Mouse (Mus musculus): ENCODE measurements around the gene Ap2s1. TPM values are rescaled to one million over a fixed set of nuclear protein-coding genes. Genes with fewer than 3 reads are reported as not detected.
A peak's percentile ranks its signal among the peaks of the same experiment; 100 is the strongest.

The Ap2s1 gene
- polyA plus RNA-seq, 1 experiment from 2014 or later, result 270 TPM

DNA sequence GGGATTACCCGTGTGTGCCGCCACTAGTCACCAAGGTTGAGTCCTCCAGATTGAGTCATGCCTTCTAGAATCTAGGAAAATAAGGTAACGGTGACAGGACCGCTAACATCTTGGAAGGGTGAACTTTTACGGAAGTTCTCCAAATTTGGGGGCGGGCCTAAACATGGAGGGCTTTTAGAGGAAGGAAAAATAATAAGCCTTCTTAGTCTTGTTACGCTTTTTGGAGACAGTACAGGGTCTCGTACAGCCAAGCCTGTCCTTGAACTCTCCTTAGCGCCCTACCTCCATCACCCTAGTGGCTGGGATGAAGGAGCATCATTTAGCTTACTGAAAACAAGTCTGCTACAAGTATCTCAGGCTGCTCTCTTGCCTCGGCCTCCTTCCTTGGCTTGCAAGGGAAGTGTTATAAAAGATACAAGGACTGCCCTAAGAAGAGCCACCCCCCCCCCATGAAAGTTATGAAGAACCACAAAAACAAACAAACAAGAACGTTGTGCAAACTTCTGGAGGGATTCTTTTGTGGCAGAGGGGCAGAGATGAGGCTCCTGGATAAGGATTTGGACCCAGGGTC, 44.4 kb downstream of the Ap2s1 start:
- Histone ChIP-seq H3K27ac (ENCODE audit: low read depth, low read length) (no peak overlapping the region), H3K4me3 (ENCODE audit: low read length) (peak overlapping the region; percentile 62), H3K36me3 (ENCODE audit: control insufficient read depth, insufficient read depth, low read length) (peaks cover 7% of the 10 kb centered on the region; the same call in 1 of the 2 replicates), H3K4me2 (replicated peaks; ENCODE audit: low read depth, low read length) (peak overlapping the region; percentile 88), H3K9ac (ENCODE audit: low read depth, low read length) (peak overlapping the region; percentile 77), H3K4me1 (ENCODE audit: control insufficient read depth, insufficient read depth, low read length) (peaks cover 22% of the 10 kb centered on the region), H3K9me3 (ENCODE audit: control insufficient read depth, low read length) (no peaks in the 10 kb centered on the region), H3K27me3 (ENCODE audit: control insufficient read depth, insufficient read depth, low read length) (no peaks in the 10 kb centered on the region)
- WGBS, result 5% methylated on average over 11 of the region's 11 CpGs
- no peak for ATAC-seq (ENCODE audit: low FRiP score, low TSS enrichment)

- H3K4me3 ChIP-seq (ENCODE audit: low read length), result peak overlapping the region; percentile 62
- H3K36me3 ChIP-seq (ENCODE audit: control insufficient read depth, insufficient read depth, low read length), result peaks cover 7% of the 10 kb centered on the region; the same call in 1 of the 2 replicates
- H3K9me3 ChIP-seq (ENCODE audit: control insufficient read depth, low read length), result no peaks in the 10 kb centered on the region
- H3K9ac ChIP-seq (ENCODE audit: low read depth, low read length), result peak overlapping the region; percentile 77
- H3K27me3 ChIP-seq (ENCODE audit: control insufficient read depth, insufficient read depth, low read length), result no peaks in the 10 kb centered on the region
- peak overlapping the region; percentile 88 for H3K4me2 ChIP-seq (replicated peaks; ENCODE audit: low read depth, low read length)
- 0 out of 2 replicates have a peak overlapping the region, but pooled peaks have one; percentile 11 for H3K27ac ChIP-seq (ENCODE audit: low read depth, low read length)
- ATAC-seq (ENCODE audit: low FRiP score, low TSS enrichment), result no peak
- peaks cover 22% of the 10 kb centered on the region for H3K4me1 ChIP-seq (ENCODE audit: control insufficient read depth, insufficient read depth, low read length)
- WGBS, result 22% methylated on average over 10 of the region's 10 CpGs
Measured at GRCm38 (mm10) chr7:16783224-16783688, 45.0 kb downstream of the Ap2s1 start.

DNA sequence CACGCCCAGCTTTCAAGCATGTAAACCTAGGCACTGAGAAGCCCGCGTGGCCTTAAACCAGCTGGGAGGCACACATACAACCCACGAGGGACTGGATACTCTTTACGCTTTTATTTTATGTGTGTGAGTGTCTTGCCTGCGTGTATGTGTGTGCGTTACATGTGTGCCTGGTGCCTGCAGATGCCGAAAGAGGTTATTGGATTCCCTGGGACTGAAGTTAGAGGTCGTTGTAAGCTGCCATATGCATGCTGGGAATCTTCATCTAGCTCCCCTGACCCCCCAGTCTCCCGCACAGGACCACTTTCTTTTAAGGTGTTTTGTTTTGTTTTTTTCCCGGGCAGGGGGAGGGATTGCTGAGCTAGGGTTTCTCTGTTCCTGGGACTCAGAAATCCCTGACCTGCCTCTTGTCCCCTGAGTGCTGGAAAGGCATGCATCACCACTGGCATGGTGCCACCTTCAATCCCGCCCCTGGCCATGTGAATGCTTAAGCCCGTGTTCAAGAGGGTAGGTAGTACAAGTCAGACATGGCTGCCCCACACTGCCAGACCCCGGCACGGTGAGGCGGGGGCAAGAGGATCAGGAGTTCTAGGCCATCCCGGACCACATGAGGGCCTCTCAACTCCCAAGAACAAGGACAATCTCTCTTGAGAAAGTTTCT, 45.7 kb downstream of the Ap2s1 start:
- Histone ChIP-seq H3K9me3 (ENCODE audit: control insufficient read depth, low read length) (no peaks in the 10 kb centered on the region), H3K4me3 (ENCODE audit: low read length) (peak overlapping the region; percentile 62), H3K36me3 (ENCODE audit: control insufficient read depth, insufficient read depth, low read length) (peaks cover 7% of the 10 kb centered on the region; the same call in 1 of the 2 replicates), H3K27me3 (ENCODE audit: control insufficient read depth, insufficient read depth, low read length) (no peaks in the 10 kb centered on the region), H3K9ac (ENCODE audit: low read depth, low read length) (peak overlapping the region; percentile 77), H3K4me1 (ENCODE audit: control insufficient read depth, insufficient read depth, low read length) (peaks cover 22% of the 10 kb centered on the region), H3K4me2 (replicated peaks; ENCODE audit: low read depth, low read length) (peak overlapping the region; percentile 88), H3K27ac (ENCODE audit: low read depth, low read length) (0 out of 2 replicates have a peak overlapping the region, but pooled peaks have one; percentile 11)
- WGBS, result 48% methylated on average over 17 of the region's 17 CpGs
- no peak for ATAC-seq (ENCODE audit: low FRiP score, low TSS enrichment)

GRCm38 (mm10) chr7:16784498-16784976, 46.3 kb downstream of the Ap2s1 start:
- peak overlapping the region; percentile 88; the same call in 1 of the 2 replicates for H3K4me2 ChIP-seq (replicated peaks; ENCODE audit: low read depth, low read length)
- no peaks in the 10 kb centered on the region for H3K9me3 ChIP-seq (ENCODE audit: control insufficient read depth, low read length)
- H3K4me1 ChIP-seq (ENCODE audit: control insufficient read depth, insufficient read depth, low read length), result peaks cover 22% of the 10 kb centered on the region
- peak overlapping the region; percentile 62; the same call in 1 of the 2 replicates for H3K4me3 ChIP-seq (ENCODE audit: low read length)
- H3K27me3 ChIP-seq (ENCODE audit: control insufficient read depth, insufficient read depth, low read length), result no peaks in the 10 kb centered on the region
- WGBS, result 58% methylated on average over 10 of the region's 10 CpGs
- no peak overlapping the region for H3K9ac ChIP-seq (ENCODE audit: low read depth, low read length)
- H3K36me3 ChIP-seq (ENCODE audit: control insufficient read depth, insufficient read depth, low read length), result peaks cover 7% of the 10 kb centered on the region; the same call in 1 of the 2 replicates
- H3K27ac ChIP-seq (ENCODE audit: low read depth, low read length), result no peak overlapping the region
- no peak; the same call in 1 of the 2 replicates for ATAC-seq (ENCODE audit: low FRiP score, low TSS enrichment)

DNA sequence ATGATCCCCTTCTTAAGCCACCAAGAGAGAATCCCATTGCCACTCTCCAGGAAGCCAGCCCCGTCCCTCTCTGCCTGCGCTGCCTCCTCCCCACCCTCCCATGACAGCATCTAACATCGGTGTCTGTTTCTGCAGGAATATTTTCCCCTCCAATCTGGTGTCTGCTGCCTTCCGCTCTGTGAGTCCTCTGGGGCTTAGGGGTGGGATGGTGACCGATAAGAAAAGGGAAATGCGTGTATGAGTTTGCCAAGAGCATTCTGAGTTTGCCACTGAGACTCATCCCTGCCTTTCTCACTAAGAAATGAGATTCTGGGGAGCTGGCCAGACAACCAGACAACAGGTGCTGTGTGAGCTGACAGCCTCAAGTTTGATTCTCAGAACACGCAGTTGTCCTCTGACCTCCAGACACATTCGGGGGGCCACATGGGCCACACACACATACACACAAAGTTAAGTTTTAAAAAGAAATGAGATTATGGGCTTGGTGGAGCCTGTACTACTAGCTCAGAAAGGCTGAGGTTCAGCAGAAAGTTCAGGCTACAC, 47.4 kb downstream of the Ap2s1 start:
- Histone ChIP-seq H3K4me3 (ENCODE audit: low read length) (no peak overlapping the region), H3K9ac (ENCODE audit: low read depth, low read length) (no peak overlapping the region)
- 84% methylated on average over 8 of the region's 8 CpGs for WGBS

GRCm38 (mm10) chr7:16792316-16792715, 54.1 kb downstream of the Ap2s1 start:
- H3K4me3 ChIP-seq (ENCODE audit: low read length), result no peak overlapping the region
- H3K4me1 ChIP-seq (ENCODE audit: control insufficient read depth, insufficient read depth, low read length), result no peaks in the 10 kb centered on the region
- H3K4me2 ChIP-seq (replicated peaks; ENCODE audit: low read depth, low read length), result no peak overlapping the region
- no peak for ATAC-seq (ENCODE audit: low FRiP score, low TSS enrichment)
- no peaks in the 10 kb centered on the region for H3K9me3 ChIP-seq (ENCODE audit: control insufficient read depth, low read length)
- H3K36me3 ChIP-seq (ENCODE audit: control insufficient read depth, insufficient read depth, low read length), result peaks cover 22% of the 10 kb centered on the region
- WGBS, result 66% methylated on average over 5 of the region's 5 CpGs
- no peak overlapping the region for H3K9ac ChIP-seq (ENCODE audit: low read depth, low read length)
- H3K27ac ChIP-seq (ENCODE audit: low read depth, low read length), result no peak overlapping the region
- no peaks in the 10 kb centered on the region for H3K27me3 ChIP-seq (ENCODE audit: control insufficient read depth, insufficient read depth, low read length)

More for the DNA sequence above, 47.4 kb downstream of the Ap2s1 start:
- Histone ChIP-seq H3K4me2 (replicated peaks; ENCODE audit: low read depth, low read length) (no peak overlapping the region), H3K27ac (ENCODE audit: low read depth, low read length) (no peak overlapping the region), H3K36me3 (ENCODE audit: control insufficient read depth, insufficient read depth, low read length) (peaks cover 9% of the 10 kb centered on the region; the same call in 1 of the 2 replicates), H3K9me3 (ENCODE audit: control insufficient read depth, low read length) (no peaks in the 10 kb centered on the region), H3K4me1 (ENCODE audit: control insufficient read depth, insufficient read depth, low read length) (peaks cover 22% of the 10 kb centered on the region), H3K27me3 (ENCODE audit: control insufficient read depth, insufficient read depth, low read length) (no peaks in the 10 kb centered on the region)
- ATAC-seq (ENCODE audit: low FRiP score, low TSS enrichment), result no peak

DNA sequence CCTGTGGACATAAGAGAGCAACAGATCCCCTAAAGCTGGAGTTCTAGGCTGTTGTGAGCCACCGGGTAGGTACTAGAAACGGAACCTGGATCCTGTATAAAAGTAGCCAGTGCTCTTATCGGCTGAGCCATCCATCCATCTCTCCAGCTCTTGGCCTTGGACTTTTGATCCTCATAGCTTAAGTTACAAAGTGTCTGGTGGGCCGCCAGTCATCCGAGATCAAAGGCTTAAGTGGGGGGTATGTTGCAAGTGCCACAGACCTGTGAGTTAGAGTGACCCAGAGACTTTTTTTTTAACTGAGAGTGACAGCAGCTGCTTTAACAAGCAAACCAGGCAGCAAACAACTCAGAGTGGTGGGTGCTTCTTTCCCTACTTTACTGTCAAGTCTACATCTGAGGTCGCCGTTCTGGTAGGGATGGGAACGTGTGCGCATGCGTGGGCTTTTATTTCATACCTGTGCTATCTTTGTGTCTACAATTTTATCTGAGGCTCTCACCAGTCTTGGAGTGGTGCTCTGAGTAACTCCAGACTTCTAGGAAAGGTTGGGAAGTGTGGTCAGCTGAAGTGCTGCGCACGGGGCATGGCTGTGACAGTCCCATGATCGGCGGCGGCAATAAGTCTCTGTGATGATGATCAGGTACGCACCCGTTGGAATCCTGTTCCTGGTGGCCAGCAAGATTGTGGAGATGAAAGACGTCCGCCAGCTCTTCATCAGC, 55.0 kb downstream of the Ap2s1 start:
- no peak overlapping the region for H3K9ac ChIP-seq (ENCODE audit: low read depth, low read length)
- H3K9me3 ChIP-seq (ENCODE audit: control insufficient read depth, low read length), result no peaks in the 10 kb centered on the region
- no peak for ATAC-seq (ENCODE audit: low FRiP score, low TSS enrichment)
- H3K4me2 ChIP-seq (replicated peaks; ENCODE audit: low read depth, low read length), result no peak overlapping the region
- H3K4me1 ChIP-seq (ENCODE audit: control insufficient read depth, insufficient read depth, low read length), result no peaks in the 10 kb centered on the region
- no peak overlapping the region for H3K27ac ChIP-seq (ENCODE audit: low read depth, low read length)
- no peak overlapping the region for H3K4me3 ChIP-seq (ENCODE audit: low read length)
- H3K36me3 ChIP-seq (ENCODE audit: control insufficient read depth, insufficient read depth, low read length), result peaks cover 30% of the 10 kb centered on the region
- no peaks in the 10 kb centered on the region for H3K27me3 ChIP-seq (ENCODE audit: control insufficient read depth, insufficient read depth, low read length)
- 80% methylated on average over 19 of the region's 19 CpGs for WGBS

DNA sequence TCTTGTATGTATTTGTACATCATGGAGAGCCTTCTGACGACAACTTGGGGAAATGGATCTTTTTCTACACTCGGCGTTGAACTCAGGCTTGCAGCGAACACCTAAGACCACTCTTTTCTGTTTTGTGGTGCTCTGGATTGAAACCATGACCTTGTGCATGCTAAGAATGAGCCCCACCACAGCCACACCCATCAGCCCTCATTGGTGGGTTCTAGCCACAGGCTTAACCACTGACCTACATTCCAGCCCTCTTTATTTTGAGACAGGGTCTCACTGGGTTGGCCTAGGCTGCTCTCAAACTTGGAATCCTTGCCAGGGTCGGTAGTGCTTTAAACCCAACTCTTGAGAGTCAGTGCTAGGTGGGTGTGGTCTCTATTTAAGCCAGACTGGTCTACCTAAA, 56.7 kb downstream of the Ap2s1 start:
- Histone ChIP-seq H3K4me1 (ENCODE audit: control insufficient read depth, insufficient read depth, low read length) (no peaks in the 10 kb centered on the region), H3K36me3 (ENCODE audit: control insufficient read depth, insufficient read depth, low read length) (peaks cover 34% of the 10 kb centered on the region), H3K4me3 (ENCODE audit: low read length) (no peak overlapping the region), H3K9me3 (ENCODE audit: control insufficient read depth, low read length) (no peaks in the 10 kb centered on the region), H3K4me2 (replicated peaks; ENCODE audit: low read depth, low read length) (no peak overlapping the region), H3K27ac (ENCODE audit: low read depth, low read length) (no peak overlapping the region), H3K9ac (ENCODE audit: low read depth, low read length) (no peak overlapping the region), H3K27me3 (ENCODE audit: control insufficient read depth, insufficient read depth, low read length) (no peaks in the 10 kb centered on the region)
- ATAC-seq (ENCODE audit: low FRiP score, low TSS enrichment), result no peak
- WGBS, result 93% methylated on average over 5 of the region's 5 CpGs
